ENCODE assay signal across 21 mouse cellular contexts in genomic region chr13:110113711-110114110, GRCm38 (mm10).
DNase-seq lines count a peak whose midpoint lies in the region; ATAC-seq and TF ChIP-seq lines count a peak whose summit lies in the region.
"Had no signal": no experiment of that assay in that cellular context is flagged by ENCODE, and none has a peak within 500 bp of the region (broad histone marks: within the 10 kb centered on the region; RNA-seq: fewer than 3 reads in every experiment).

No protein-coding gene starts in this region.

- DNase-seq in adrenal gland, postnatal 14 days: peak; percentile 37
- no peak for DNase-seq in adrenal gland, adult 2 months
- DNase-seq in hindbrain, embryonic 11.5 days (ENCODE audit: low spot score): no peak
- no peak for DNase-seq in hindbrain, postnatal 0 days (ENCODE audit: low spot score)
- peak; percentile 61 for DNase-seq in fat pad, adult 2 months (ENCODE audit: extremely low read depth, low read depth, low spot score)
- DNase-seq in heart, postnatal 14 days: no peak
- DNase-seq: cerebellum, adult 8-10 months; heart, postnatal 10 days; kidney, adult 11 months; kidney, postnatal 4 days; liver, postnatal 0 days; thymus, adult 18-20 months; thymus, postnatal 4 days had no signal

- TF ChIP-seq CTCF in hindbrain, postnatal 0 days (IDR thresholded peaks at IDR 0.05; ENCODE audit: low read depth): no peak

- ATAC-seq in hindbrain, embryonic 11.5 days (ENCODE audit: low FRiP score): no peak
- no peak for ATAC-seq in hindbrain, postnatal 0 days
- no peak for ATAC-seq in neural tube, embryonic 14.5 days (ENCODE audit: low read depth)
- ATAC-seq: liver, postnatal 0 days; lung, postnatal 0 days had no signal

- H3K27ac ChIP-seq in hindbrain, embryonic 11.5 days (ENCODE audit: low read depth, low read length): 0 out of 2 replicates have a peak overlapping the region, but pooled peaks have one; percentile 47
- no peak overlapping the region for H3K27ac ChIP-seq in hindbrain, postnatal 0 days
- H3K27ac ChIP-seq in neural tube, embryonic 14.5 days (ENCODE audit: low read depth, low read length): peak overlapping the region; percentile 23; the same call in 1 of the 2 replicates
- H3K27ac ChIP-seq: embryonic facial prominence, embryonic 15.5 days; limb, embryonic 12.5 days; midbrain, embryonic 10.5 days had no signal

- H3K4me2 ChIP-seq in hindbrain, embryonic 11.5 days (replicated peaks; ENCODE audit: low read depth, low read length): no peak overlapping the region
- no peak overlapping the region for H3K4me2 ChIP-seq in hindbrain, postnatal 0 days (ENCODE audit: low read depth, low read length)
- H3K4me2 ChIP-seq in neural tube, embryonic 14.5 days (ENCODE audit: low read depth, low read length): no peak overlapping the region
- H3K4me2 ChIP-seq: embryonic facial prominence, embryonic 15.5 days; heart, embryonic 12.5 days; limb, embryonic 12.5 days; liver, embryonic 11.5 days had no signal

- no peaks in the 10 kb centered on the region for H3K9me3 ChIP-seq in hindbrain, embryonic 11.5 days (ENCODE audit: control insufficient read depth, low read length)
- no peaks in the 10 kb centered on the region for H3K9me3 ChIP-seq in hindbrain, postnatal 0 days (ENCODE audit: low read length)
- H3K9me3 ChIP-seq in neural tube, embryonic 14.5 days (ENCODE audit: control insufficient read depth, low read length): no peaks in the 10 kb centered on the region
- H3K9me3 ChIP-seq: embryonic facial prominence, embryonic 15.5 days; heart, embryonic 12.5 days; limb, embryonic 12.5 days; midbrain, embryonic 10.5 days had no signal

- H3K4me3 ChIP-seq in hindbrain, embryonic 11.5 days (ENCODE audit: low read depth, low read length): no peak overlapping the region
- H3K4me3 ChIP-seq in hindbrain, postnatal 0 days (ENCODE audit: low read length): no peak overlapping the region
- no peak overlapping the region for H3K4me3 ChIP-seq in neural tube, embryonic 14.5 days (ENCODE audit: low read depth, low read length)
- H3K4me3 ChIP-seq: embryonic facial prominence, embryonic 15.5 days; heart, embryonic 12.5 days; limb, embryonic 12.5 days; midbrain, embryonic 10.5 days; myocyte had no signal

- intact Hi-C loops in heart, postnatal 14 days (cut with DNase I): no loop called here

- no peaks in the 10 kb centered on the region for H3K36me3 ChIP-seq in hindbrain, embryonic 11.5 days (ENCODE audit: control insufficient read depth, insufficient read depth, low read length)
- no peaks in the 10 kb centered on the region for H3K36me3 ChIP-seq in hindbrain, postnatal 0 days (ENCODE audit: insufficient read depth, low read length)
- no peaks in the 10 kb centered on the region for H3K36me3 ChIP-seq in neural tube, embryonic 14.5 days (ENCODE audit: control insufficient read depth, insufficient read depth, low read length)
- H3K36me3 ChIP-seq: embryonic facial prominence, embryonic 15.5 days; heart, embryonic 12.5 days; limb, embryonic 12.5 days; midbrain, embryonic 10.5 days had no signal

- no peak overlapping the region for H3K9ac ChIP-seq in hindbrain, embryonic 11.5 days (ENCODE audit: low read depth, low read length)
- H3K9ac ChIP-seq in hindbrain, postnatal 0 days (replicated peaks; ENCODE audit: low read length): no peak overlapping the region
- no peak overlapping the region for H3K9ac ChIP-seq in neural tube, embryonic 14.5 days (replicated peaks; ENCODE audit: low read depth, low read length)
- H3K9ac ChIP-seq: embryonic facial prominence, embryonic 15.5 days; heart, embryonic 12.5 days; limb, embryonic 12.5 days; liver, postnatal 0 days had no signal

- no peaks in the 10 kb centered on the region for H3K27me3 ChIP-seq in hindbrain, embryonic 11.5 days (ENCODE audit: control insufficient read depth, insufficient read depth, low read length)
- no peaks in the 10 kb centered on the region for H3K27me3 ChIP-seq in hindbrain, postnatal 0 days (ENCODE audit: insufficient read depth, low read length)
- H3K27me3 ChIP-seq in neural tube, embryonic 14.5 days (ENCODE audit: control insufficient read depth, insufficient read depth, low read length): no peaks in the 10 kb centered on the region
- H3K27me3 ChIP-seq: embryonic facial prominence, embryonic 15.5 days; heart, embryonic 12.5 days; limb, embryonic 12.5 days had no signal

- WGBS in hindbrain, embryonic 11.5 days: 92% methylated on average over 6 of the region's 6 CpGs
- 73% methylated on average over 6 of the region's 6 CpGs for WGBS in hindbrain, postnatal 0 days
- 75% methylated on average over 6 of the region's 6 CpGs for WGBS in neural tube, embryonic 14.5 days

- H3K4me1 ChIP-seq in hindbrain, embryonic 11.5 days (replicated peaks; ENCODE audit: control insufficient read depth, insufficient read depth, low read length): no peaks in the 10 kb centered on the region
- no peaks in the 10 kb centered on the region; the same call in 1 of the 2 replicates for H3K4me1 ChIP-seq in hindbrain, postnatal 0 days (ENCODE audit: insufficient read depth, low read length)
- H3K4me1 ChIP-seq in neural tube, embryonic 14.5 days (ENCODE audit: control insufficient read depth, insufficient read depth, low read length): peaks cover 17% of the 10 kb centered on the region
- H3K4me1 ChIP-seq: embryonic facial prominence, embryonic 15.5 days; heart, embryonic 12.5 days; limb, embryonic 12.5 days had no signal

Comparison
In these comparisons a context has a peak if more than half of its experiments do, and no peak if none do; other contexts are left out.
1. DNase-seq: peak in adrenal gland, postnatal 14 days (single experiment) and fat pad, adult 2 months (single experiment); none in adrenal gland, adult 2 months (single experiment), hindbrain, embryonic 11.5 days (single experiment), hindbrain, postnatal 0 days (single experiment) and heart, postnatal 14 days (0 of 2).